Mouse (Mus musculus): ENCODE measurements around the gene Kcnk1.

The Kcnk1 gene

DNA sequence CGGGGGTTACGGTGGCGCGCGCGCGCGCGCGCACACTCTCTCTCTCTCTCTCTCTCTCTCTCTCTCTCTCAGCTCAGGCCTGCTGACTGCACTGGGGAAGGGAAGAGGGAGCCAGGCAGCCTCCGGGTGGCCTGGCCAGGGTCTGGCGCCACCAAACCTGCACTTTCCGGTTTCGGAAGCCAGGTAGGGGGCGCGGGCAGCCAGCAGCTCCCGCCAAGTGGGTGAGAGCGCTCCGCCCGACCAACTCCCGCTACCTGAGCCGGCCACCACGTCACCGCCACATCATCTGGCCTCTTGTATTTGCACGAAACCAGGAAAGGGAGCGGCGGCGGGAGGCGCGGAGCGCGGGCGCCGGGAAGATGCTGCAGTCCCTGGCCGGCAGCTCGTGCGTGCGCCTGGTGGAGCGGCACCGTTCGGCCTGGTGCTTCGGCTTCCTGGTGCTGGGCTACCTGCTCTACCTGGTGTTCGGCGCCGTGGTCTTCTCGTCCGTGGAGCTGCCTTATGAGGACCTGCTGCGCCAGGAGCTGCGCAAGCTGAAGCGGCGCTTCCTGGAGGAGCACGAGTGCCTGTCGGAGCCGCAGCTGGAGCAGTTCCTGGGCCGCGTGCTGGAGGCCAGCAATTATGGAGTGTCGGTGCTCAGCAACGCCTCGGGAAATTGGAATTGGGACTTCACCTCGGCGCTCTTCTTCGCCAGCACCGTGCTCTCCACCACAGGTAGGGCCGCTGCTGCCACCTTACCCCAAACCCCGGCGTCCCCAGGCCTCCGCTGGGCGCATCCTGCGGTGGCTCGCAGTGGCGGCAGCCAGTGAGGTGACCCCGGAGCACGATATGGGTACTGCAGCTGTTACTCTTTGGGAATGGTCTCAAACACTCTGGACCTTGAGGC lies at the start of gene Kcnk1:
Kcnk1 (plus strand) TSS at position 70 of the 886 bp plus-strand sequence.
- no peak for DNase-seq (ENCODE audit: low read depth)

DNA sequence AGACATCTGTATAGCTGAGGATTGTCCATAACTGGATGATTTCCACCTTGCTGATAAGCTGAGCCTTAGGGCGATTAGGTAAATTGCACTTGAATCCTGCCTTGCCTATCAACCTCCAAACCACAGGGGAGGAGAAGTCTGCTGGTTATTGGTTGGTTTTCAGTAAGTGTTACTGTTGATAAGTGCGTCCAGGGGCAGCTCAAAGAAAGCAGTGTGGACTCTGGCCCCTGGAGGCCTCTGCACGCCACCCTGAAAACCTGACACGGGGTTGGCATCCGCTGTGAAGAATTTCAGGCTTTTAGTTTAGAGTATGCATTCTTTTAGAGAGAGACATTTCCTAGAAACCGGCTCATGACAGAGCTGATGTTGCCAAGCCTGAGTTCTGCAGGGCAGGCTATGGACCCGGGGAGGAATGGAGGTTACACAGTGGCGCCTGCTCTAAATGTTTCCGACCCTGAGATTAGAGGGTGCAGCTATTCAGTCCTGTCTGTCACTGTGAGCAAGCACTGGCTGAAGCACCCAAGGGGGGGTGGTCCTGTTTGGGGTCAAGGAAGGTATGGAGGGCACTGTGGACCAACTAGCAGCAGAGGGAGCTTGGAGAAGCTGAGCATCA lies 46.2 kb upstream of the Kcnk1 start:
- DNase-seq (ENCODE audit: low read depth) = no peak

DNA sequence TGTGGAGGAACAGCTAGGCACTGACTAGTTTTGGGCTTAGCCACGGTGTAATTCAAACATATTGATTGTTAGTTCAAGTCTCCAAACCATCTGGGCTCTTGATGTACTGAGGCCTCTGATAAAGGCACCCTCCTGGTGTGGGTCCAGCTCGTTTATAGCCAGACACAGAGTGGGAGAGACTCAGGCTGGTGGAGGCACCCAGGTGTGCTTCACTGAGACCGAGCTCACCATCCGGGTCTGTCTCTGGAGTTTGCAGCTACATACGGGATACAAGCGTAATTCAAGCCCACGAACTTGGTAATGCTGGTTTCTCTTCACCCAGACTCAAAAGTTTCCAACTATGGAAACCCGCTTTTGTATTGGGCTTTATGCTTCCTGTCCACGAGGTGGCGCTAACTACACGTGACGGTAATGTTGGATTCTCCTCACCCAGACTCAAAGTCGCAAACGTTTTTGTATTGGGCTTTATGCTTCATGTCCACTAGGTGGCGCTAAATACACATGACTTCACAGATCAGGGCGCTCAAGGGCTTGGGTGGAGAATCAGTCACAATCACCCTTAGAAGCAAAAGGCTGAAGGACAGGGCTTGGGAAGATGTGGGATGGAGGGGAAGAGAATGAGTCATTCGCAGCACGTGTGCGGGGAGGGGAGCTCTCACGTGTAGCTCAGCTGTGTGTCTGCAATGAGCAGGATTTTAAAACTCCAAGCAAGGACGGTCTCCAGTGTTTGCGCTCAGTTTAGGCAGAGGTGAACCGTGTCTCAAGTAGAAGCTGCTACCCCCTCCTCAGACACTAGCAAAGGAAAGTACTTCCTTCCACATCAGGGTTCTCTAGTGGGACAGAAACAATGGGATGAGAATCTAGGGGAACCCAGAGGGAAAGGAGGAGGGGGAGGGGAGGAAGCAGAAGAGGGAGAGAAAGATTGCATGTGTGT lies 44.7 kb upstream of the Kcnk1 start:
- DNase-seq (ENCODE audit: low read depth) = peak; percentile 78

DNA sequence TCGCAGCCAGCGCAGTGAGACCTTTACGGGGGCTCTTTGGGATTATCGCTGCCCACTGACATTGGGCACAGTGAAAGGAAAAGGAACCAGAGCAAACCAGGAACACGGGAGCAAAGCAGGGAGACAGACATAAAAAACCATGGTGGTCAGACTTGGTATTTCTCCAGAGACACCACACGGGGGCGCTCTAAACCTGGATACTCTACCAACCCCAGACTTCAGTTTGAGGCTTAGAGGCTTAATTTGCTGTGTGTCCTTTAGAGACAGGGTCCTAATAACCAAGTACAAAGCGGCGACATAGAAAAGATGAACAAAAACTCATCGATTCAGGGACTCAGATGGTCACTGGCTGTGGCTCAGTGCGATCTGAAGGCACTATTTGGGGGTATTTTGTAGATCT lies 39.3 kb upstream of the Kcnk1 start:
- DNase-seq (ENCODE audit: low read depth) = no peak

DNA sequence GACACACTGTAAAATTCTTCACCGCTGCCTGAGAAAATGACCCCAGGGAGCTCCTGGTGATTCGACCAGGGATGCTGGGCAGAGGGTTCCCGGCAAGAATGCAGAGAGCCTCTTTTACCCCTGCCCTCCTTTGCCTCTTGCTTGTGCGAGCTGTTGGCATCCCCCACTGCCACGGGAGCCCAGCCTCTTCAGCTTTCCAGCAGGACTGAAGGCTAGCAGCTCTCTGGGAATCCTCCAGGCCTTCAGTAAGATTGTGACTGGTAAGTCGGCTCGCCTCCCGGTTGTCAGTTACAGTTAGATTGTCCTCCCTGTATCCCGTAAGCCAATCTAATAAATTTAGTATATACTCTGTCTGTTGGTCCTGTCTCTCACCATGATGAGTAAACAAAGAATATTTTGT lies 38.2 kb upstream of the Kcnk1 start:
- no peak for DNase-seq (ENCODE audit: low read depth)

DNA sequence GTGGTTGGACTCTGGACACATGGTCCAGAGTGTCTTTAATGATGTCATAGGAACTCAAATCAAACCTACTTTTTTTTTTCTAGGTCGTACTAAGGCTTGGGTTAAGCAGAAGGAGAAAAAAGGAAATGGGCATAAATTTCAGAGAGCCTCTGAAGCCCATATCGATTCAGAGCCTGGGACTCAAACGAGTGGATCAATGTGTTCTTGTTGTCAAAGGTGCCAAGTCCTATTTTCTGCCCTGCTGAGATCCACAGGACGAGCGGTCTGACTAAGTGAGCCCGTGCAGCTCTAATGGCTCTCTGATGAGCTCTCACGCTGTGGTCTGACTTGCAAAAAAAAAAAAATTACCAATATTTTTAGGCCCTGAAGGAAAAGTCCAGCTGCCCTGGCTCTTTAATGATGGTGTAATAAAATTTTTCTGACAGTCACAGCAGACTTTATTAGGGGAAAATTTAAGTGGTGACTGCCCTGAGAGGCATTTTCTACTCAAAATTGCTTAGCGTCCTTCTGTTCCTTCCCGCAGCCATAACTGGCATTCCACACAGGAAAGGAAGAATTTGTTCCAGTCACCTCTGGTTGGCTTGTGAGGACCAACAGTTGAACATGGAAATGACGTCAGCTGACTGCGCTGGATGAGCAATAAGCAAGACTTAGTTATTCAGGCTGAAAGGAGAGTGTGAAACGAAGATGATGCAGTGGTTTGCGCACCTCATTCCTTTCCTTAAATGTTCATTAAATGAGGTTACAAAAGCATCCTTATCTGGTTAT lies 37.6 kb upstream of the Kcnk1 start:
- no peak for DNase-seq (ENCODE audit: low read depth)

DNA sequence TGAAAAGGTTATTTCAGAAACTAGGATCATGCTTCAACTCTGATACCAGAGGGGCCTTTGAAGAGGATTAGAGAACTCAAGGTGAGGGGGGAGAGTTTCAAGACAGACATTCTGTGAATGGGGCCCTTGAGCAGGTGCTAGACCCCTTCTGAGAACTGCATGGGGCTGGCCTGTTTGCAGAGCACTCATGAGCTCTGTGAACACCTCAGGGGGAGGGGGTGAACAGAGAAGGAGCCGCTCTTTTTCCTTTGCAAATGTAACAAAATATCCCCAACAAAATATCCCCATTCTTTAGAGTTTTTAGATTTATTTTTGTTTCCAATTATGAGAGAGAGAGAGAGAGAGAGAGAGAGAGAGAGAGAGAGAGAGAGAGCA lies 37.0 kb upstream of the Kcnk1 start:
- no peak for DNase-seq (ENCODE audit: low read depth)

DNA sequence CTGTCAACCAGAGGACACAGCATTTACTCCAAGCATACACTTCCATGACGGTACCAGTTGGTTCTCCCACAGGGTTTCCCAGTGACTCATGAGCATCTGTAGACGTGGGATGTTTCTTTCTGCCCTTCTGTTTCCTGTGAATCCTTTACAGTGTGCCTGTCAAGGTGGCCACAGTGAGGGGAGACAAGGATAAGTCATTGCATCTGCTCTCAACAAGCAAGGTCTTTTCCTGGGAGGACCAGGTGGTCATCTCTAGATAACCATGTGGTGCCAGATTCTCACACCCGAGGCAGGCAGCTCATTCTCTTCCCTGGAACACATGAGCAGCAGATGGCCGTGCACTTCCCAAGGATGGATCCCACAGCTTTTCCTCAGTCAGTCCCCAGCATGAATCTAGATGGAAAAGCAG lies 35.6 kb upstream of the Kcnk1 start:
- DNase-seq (ENCODE audit: low read depth) = no peak

DNA sequence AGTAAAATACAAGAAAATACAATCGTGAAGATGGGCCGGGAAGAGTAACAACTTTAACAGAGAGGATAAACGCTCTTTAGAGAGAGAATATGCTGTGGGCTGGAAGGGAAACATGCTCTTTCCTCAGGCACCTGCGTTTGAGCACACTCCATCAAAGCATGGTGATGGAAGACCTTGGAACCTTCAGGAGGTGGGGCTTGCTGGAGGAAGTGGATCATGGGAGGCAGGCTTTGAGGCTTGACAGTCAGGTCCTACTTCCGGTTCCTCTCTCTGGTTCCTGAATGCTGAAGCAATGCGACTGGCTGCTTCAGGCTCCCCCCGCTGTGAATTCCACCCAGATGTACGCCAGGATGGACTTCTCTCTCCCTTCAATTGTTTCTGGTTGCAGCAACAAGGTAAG lies 34.9 kb upstream of the Kcnk1 start:
- DNase-seq (ENCODE audit: low read depth) = no peak

DNA sequence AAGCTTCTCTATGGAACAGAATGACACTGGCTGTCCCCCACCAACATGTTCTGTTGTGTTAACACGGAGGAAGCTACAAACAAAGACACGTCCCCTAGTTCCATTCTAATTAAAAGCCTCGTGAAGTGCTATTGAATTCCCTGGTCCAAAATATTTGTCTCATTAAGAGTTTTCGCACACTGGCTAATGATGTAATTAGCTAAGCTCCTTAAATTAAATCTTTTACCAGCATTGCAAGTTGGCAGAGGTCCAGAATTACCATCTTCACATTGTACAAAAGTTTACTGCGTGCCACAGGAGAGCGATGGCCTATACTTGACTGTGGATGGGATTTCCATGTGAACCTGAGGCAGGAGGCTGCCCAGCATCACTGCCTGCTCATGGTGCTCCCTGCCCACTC lies 33.2 kb upstream of the Kcnk1 start:
- no peak for DNase-seq (ENCODE audit: low read depth)

DNA sequence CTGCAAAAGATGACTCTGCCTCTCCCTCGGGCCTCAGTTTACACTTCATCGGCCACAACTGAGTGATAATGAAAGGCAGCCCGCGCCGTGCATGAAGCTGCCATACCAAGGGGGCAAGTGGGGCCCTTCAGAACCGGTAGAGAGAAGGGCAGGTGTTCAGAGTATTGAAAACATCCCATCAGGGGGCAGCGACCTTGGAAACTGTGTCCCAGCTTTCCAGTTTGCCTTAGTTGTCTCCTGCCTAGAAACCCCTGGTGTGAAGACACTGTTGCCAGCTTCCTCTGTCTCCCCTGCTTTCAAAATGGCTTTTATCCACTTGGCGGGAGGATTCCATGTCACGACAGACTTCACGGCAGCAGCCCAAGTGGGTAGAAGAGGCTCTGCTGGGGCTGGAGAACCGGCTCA lies 31.2 kb upstream of the Kcnk1 start:
- no peak for DNase-seq (ENCODE audit: low read depth)

DNA sequence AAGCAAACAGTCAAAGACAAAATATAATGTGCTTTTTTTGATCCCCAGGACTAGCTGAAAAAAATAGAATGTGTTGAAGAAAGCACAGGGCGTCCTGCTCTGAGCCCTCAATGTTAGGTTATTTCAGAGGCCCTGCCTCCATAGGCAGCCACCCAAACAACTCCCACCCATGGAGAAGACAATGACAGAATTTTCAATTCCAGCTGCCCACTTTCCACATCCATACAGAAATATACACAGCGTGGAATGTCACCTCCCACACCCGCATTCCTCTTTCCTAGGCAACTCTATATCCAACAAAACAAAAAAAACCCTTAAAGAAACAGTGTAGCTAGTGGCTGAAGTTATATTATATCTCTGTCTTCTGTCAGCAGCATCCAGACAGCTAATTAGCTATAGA lies 23.6 kb upstream of the Kcnk1 start:
- no peak for DNase-seq (ENCODE audit: low read depth)

DNA sequence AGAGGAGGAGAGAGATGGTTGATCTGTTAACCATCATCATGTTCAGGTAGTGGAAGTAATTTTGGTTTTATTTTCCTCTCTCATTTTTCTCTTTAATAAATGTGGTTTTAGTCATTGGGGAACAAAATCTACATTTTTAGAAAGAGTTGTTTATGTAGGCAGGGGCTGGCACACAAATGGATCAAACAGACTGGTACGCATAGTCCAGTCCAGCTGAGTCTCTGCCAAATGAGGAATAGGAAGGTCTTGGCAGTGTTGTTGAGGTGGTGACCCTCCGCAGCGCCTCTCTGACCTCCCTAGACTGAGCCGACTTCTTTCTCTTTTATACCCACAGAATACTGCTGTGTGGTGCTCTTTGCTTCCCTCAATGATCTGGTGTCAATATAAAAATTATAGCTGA lies 19.0 kb upstream of the Kcnk1 start:
- no peak for DNase-seq (ENCODE audit: low read depth)

DNA sequence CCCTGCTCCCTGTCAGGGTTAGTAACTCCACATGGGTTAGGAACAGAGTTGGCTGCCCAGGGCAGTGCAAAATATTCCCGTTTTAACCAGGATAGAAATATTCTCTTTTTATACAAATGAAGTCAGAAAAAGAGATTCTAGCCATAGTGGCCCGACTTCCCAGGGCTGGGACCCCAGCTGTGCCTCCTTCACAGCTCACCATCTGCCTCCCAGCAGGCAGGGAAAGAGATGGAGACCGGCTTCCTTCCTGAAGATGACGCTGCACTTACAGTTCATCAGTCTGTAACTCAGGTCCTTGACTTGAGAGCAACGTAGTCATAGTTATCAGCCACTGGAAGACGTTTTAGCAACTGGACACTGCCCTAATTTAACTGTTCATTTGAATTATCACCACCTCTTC lies 14.1 kb upstream of the Kcnk1 start:
- DNase-seq (ENCODE audit: low read depth) = no peak

DNA sequence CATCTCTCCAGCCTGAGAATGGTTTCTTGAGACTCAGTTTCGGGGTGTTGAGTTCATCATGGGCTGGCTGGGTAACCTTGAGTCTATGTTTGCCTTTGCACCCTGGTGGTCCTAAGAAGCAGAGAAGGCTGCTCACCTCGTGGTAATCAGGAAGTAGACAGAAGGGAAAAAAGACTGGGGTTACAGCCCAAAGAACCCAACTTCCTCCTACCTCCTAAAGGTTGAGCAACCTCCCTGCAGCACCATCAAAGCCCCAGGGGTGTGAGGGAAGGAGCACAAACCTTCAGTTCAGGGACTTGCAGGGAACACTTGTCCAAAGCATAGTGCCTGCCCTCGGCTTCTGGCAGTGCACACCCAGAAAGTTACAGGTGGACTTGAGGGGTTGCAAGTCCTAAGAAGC lies 11.5 kb upstream of the Kcnk1 start:
- no peak for DNase-seq (ENCODE audit: low read depth)

DNA sequence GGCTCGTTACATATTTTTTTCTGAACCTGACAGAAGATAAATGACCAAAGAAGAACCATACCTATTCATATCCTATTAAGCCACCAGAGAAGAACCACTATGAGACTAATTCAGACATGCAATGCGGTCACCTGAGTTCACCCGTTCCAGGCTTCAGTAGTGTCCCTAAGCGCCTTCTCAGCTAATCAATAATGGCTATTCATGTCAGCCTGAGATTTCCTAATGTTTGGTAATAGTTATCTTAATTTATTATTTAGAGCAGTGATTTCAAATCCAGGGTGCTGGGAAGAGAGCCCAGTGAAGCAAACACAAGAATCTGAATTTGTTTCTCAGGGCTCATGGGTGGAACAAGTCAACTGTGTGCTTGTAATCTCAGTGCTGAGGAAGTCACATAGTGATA lies 10.8 kb upstream of the Kcnk1 start:
- no peak for DNase-seq (ENCODE audit: low read depth)

DNA sequence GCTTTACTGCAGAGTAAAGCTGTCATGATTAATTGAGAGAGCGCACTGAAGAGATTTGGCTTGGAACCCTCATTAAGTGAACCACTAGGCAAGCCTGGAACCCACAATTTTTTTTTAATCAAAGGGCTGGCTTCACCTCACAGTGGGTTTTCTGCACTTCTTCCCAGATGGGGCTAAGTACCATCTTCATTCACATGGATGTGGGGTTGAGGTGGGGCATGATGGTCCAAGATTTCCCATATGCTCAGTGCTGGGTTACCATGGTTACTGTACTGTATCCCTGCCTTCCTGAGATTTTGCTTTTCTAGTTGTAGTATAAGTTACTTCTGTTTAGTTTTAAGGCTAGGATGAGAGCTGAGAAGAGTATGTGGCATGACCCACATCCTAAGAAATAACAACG lies 9.6 kb upstream of the Kcnk1 start:
- no peak for DNase-seq (ENCODE audit: low read depth)

DNA sequence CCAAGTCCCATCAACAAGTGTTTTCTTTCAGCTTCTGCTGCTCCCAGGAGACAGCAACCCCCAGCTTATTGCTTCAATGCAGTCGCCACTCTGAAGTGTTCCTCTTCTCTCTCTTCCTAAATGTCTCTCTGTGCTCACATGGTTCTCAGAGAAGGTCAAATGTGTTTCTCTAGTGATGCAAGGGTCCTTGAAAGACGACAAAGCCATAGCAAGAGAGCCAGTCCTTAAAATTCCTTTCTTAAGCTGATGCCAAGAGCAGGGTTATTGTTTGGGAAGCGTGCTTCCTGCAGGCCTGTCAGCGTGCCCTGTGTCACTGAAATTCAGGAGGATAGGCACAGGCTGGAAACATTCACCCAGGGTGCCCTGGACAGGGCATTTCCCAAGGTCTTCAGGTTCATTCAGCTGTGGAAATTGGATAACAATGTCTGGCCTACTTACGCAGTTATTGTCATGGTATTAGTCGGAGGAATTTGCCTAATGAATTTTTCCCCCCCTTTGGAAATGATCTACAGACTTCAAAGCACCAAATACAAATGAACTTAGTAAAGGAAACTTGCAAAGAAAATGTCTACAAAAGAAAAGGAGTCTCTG lies 7.9 kb upstream of the Kcnk1 start:
- no peak for DNase-seq (ENCODE audit: low read depth)

DNA sequence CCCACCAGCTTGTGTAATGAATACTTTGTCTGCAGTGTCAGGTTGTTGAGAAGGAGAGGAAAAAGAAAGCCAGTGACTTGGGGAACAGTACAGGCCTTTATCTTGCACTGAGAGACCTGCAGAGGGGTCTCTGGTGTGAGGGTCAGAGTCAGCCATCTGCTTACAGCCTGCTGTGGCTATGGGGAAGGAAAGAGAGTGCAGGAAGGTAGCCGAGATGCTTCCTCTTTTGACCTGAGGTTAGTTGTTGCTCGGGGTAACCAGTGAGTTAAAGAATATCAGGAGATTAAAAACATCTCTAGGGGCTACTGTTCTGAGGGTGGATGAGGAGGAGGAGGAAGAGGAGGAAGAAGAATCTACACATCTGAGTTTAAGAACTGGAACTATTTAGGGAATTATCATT lies 7.0 kb upstream of the Kcnk1 start:
- DNase-seq (ENCODE audit: low read depth) = no peak

DNA sequence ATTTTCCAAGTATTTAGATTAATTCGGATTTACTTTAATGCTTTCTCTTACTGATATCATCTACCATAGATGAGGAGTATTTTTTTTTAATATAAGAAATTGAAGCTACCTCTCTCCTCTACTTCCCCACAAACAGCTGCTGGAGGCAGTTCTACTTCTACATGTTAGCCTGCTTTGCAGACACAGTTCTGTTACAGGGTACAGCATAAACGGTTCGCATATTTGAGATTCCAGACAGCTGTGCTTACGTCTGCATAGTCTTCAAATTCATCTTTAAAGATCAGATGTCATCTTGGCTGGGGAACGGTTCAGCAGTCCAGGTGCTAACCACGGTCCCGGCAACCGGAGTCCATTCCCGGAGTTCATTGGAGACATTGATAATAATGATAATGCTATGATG lies 1.3 kb upstream of the Kcnk1 start:
- no peak for DNase-seq (ENCODE audit: low read depth)

DNA sequence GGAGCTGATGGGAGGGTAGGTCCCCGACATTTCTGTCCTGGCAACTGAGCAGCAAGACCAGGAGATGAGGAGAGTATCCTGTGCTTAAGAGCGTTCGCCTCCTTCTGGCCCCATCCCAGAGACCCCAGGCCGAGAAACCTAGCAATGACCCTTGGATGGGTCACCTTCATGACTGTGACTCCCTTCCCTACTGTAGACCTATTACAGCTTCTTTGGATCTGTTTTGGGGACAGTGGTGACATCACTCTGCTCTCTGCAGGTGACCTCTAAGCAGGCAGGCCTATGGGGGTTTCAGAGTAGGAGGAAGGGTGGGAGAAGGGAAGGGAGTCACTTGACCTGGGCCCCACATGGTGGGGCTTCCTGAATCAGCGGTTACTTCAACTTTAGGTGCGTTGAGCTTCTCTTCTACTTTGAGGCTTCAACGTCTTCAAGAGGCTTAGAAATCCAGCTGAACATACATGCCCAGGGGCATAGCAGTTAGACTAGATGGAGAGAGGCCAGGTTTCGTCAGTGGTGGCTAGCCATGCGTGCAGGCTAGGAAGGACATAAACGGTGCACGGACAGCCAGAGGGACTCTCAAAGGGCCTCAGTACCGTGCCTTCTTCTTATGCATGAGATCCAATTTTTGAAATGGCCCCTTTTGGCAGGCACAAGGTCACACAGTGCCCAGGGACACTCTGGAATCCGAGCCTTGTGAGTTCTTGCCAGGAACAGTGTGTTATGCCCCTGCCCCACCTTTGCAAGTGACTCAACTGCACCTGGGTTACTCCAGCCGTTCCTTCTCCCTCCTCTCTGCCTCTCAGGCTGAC lies 1.3 kb downstream of the Kcnk1 start:
- no peak for DNase-seq (ENCODE audit: low read depth)

All from c-Kit-positive CD71-positive TER-119-negative erythroid progenitor cells, embryonic 14.5 days (primary cell).